Mouse (Mus musculus) Muller cell, postnatal 12 days (primary cell): ENCODE data around the gene Galnt14.

Experiments used
- DNase-seq: peaks from one replicate; pipeline ENCODE4 v3.0.0-alpha.2; 2015; ENCODE audit errors: inconsistent ontology term

Gene Galnt14

DNA sequence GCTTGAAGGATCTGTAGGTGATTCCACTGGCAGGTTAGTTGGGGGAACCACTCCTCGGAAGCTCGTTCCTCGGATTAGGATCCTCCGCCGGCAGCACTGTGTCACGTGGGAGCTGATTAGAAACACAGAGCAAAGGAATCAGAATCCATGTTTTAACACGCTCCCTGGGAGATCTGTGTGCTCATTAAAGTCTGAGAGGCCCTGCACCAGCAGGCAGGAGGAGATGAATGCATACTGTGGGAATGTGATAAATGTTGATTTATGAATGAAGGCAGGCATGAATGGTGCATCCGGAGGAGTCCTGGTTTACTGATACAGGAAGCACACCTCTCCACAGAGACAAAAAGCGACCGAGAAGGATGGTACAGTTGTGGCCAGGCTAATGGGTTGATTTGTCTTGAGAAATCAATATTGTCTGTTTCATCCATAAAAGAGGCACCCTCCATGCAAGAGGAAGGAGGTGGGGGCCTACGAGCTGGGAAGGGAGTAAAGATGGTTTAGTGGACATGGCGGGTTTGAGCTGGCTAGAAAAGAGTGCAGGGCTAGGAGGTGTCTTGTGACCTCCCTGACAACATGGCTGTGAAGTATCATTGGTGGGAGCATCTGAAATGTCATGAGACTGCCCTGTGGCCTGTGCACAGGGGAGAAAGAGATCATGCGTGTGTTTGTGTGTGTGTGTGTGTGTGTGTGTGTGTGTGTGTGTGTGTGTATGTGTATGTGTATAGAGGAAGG lies 202.3 kb downstream of the Galnt14 start:
- DNase-seq: peak; percentile 24

DNA sequence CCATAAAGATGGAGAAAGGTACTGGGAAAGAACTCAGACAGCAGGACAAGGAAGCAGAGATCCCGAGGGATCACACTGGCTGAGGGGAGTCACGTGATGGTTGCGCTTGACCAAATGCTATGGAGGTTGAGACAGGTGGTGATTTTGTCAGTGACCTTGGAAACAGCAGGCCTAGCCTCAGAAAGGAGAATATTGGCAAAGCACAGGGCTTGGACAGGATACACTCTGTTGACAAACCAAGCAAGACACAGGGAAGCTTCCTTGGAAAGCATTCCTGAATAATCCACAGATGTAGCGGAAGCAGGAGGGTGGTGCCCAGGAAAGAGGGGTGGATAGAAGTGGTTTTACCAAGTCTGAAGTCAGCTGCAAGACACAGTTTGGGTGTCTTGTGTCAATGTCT lies 206.1 kb downstream of the Galnt14 start:
- DNase-seq: no peak

DNA sequence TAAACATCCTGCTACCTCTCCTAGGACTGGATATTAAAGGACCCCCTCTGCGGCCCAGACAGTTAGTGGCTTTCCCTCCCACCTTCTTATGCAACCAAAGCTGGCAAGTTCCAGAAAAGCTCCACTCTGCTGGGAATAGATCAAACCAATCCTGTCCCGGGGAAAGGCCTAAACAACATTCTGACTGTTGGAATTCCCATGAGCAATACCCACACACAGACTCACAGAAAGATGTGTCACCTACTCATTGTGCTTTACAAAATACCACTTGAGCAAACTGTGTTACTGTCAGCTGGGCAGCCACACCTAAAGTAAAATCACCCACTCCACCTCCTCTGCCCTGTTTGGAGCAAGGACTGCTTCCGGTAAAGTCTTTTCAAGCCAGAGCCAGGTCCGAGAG lies 207.6 kb downstream of the Galnt14 start:
- DNase-seq: no peak

DNA sequence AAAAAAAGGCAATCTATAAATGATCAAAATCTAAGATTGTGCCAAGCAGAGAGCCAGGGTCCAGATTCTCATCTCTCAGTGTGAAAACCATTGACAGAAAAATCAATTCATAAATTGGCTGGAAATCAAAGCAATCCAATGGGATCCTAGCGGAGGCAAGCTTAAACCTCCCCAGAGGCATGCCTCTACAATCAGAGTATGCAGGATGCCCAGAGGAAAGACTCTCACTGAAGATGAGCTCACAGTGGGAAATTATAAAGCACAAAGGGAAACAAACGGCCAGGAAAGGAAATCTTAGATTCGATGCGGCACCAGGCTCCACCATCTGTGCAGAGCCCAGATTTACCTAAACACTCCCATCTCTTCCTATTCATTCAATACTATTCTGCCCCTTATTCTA lies 220.7 kb downstream of the Galnt14 start:
- DNase-seq: no peak

DNA sequence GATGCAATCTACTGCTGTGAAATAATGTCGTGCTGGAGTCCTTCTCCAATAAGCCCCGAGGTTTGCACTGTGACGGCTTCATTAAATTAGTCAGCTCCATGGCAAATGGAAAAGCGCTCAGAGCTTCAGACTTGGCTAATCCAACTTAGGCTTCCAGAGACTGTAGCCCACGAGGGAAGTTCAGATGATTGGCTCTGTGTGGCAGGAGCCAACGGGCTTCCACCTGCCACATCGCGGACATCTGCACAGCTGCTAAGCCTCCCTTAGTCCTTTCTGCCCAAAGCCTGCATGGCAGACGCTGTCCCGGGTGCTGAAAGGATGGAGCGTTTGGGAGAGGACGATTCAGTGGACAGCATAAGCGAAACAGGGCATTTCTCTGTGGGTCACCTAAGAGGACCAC lies 222.5 kb downstream of the Galnt14 start:
- peak; percentile 45 for DNase-seq

DNA sequence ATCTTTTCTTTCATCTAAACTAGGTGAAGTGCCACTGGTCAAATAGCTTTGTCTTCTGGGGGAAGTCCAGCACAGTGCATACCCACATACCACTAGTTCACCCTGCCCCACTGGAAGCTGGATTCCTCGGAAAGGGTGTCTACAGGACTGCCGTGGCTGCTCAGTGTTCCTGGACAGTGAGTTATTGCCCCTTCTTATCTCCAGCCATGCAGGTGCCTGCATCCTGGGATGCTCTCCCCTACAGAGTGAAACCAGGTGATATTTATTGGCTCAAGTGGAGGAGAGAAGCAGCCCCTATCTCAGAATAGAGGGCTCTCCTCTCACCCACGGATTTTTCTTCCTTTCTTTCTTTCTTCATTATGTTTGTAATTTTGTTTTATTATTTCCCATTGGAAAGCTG lies 222.9 kb downstream of the Galnt14 start:
- DNase-seq: no peak

DNA sequence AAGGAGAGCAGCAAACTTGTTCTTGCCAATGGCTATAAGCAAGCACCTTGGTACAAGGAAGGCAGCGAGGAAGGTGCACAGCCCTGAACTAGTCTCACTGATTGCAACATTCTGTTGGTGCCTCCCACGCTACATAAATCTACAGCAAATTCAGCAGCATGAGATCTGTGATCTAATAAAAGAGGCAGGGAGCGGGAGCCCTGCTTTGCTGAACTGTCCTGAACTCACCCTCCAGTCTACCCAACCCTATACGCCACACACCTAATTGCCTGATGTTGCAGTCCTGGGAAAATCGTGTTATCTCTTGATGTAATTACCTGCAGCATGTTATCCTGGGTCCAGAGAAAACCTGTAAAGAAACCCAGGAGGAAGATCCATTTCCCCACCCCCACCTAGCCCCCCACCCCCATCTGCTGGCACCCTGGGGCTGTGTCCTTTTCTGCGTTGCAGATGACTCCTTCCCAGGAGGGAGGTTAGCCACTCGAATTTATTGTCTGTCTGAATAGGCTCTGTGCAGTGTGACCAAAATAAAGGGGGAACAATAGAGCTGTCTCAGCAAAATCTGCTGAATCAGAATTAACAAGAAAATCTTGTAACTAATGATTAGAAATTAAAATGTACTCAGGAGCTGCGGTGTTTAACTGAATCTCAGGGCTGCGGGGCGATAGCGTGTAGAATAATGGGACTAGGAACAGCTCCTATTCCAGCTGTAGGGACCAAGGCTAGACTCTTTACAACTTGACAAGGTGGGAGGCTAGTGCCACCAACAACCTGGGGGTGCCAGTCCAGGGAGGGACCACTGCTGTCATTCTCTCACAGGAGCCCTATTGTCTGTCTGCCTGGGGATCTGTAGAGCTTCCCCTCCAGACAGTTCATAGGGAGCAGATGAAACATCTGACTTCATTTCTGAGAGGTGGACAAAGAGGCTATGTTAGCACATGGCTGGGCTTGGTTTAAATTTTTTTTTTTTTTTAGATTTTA lies 232.9 kb downstream of the Galnt14 start:
- DNase-seq: no peak

DNA sequence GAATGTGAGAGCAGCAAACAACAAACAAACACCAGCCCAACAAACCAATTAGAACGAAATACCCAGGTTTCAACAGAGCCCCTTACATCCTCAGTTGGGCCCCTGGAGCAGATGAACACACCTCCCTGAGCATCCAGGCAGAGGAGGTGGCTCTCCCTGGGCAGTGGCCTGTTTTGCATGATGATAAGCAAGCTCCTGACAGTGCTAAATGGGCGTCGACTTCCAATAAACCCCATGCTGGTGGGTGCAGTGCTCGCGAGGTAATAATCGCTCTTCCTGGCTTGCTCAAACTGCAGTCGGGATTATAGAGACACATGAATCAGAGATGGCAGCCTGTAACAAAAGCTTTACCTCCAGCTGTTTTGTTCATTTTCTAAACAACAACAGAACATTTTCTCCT lies 235.9 kb downstream of the Galnt14 start:
- DNase-seq: no peak

DNA sequence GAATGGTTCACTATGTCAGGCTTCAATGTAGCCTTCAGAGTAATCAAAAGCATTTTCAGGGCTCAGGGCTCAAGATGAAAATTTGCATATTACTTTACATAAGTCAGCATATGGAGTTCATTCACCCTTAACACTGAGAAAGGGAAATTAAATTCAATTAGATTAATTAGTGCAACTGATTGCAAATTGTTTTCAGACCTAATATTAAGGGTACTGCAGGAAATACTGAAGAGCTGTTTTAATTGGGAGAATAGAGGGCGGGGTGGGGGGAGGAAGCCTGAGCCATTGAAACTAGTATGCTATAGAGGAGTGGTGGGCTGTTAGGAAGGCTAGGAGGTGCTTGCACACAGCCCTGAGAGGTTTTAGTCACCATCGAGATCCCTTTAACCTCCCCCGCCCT lies 237.2 kb downstream of the Galnt14 start:
- no peak for DNase-seq

DNA sequence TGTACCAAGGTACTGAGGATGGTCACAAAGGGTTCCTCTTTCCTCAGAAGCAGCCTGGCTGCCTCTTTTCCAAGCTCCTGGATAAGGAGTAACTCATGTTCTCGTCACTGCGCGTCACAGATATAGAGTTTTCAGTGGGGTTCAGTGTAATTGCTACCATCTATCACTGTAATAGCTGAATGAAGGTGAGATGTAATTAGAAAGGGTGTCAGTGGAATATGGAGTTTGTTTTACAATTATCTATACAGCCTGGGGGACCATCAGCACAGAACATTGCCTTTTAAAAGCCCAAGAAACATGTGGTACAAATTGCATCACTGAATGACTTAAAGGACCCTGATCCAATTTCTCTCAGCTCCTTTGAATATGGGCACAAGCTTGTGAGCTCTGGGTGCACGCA lies 249.4 kb downstream of the Galnt14 start:
- DNase-seq: no peak

DNA sequence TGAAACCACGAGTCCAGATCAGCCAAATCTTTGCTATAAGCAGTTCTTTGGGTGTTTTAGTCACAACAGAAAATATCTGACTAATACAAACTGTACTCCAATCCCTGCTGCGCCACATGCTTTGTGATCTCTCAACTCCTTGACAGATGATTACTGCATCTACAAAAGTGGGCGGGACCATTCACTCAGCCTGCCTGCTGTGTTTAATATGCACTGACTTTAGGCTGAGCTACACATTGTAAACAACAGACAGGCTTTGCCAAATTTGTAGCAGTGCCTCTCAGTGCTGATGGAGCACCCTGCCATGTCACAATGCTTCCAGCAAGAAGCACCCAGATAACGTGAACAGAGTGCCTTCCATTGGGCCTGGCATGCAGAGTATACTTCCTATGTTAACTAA lies 251.5 kb downstream of the Galnt14 start:
- DNase-seq: no peak

DNA sequence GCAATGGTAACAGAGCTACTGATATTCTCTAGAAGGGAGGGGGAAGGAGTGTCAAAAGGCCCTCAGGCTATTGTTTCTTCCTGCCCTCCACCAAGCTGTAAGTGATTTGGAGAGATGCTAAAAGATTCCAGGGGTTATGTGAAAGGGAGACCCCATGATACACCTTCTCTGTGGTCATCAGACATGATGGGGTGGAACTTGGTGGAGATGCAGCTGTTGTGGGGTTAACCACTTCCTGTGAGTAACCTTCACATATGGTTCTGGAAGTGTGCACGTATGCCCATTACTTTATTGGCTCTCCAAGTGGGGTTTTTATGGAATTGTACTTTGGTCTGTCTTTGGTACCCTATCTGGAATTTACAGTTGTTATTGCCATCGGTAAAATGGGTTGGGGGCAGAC lies 253.7 kb downstream of the Galnt14 start:
- DNase-seq: no peak

DNA sequence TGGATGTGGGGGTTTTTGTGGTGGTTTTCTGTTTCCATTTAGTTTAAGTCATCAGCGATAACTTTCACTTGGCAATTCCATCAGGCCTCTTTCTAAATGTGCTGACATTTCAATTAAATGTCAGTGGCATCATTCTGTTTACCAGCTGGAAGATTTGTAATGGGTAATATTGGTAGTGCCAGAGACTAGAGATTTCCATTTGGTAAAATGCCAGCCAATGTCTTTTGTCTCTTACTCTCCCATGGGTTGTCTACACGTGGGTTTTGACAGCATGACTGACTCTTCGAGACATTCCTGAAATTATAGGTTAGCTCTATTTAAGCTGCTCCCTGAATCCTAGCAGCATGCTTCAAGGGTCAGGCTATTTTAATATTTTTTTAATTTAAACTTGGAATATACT lies 256.6 kb downstream of the Galnt14 start:
- DNase-seq: no peak

DNA sequence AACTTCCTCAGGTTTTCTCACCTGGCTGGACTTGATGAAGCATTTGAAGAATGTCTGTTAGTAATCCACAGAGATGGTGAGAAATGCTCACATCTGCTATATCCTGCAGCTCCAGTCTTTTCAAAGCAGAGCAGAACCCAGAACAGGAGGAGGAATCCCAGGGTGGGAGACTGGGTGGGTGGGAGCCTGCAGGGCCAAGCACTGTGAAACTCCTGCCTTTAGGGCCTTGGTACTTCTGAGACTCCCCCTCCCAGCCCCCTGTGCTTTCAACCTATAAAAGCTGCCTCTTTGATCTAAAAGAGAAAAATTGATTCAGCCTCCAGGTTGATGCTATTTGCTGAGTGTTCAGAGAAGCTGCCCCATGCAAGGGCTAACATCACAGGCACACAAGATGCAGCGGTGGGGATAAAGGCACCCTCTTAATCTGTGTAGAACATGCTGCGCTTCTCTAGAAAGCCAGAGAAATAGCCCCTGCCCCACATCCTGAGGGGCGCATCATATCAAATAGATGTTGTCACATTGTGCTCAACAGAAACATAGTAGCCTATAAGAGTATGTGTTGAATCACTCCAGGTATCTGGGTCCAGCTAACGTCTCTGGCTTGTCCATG lies 258.0 kb downstream of the Galnt14 start:
- no peak for DNase-seq

DNA sequence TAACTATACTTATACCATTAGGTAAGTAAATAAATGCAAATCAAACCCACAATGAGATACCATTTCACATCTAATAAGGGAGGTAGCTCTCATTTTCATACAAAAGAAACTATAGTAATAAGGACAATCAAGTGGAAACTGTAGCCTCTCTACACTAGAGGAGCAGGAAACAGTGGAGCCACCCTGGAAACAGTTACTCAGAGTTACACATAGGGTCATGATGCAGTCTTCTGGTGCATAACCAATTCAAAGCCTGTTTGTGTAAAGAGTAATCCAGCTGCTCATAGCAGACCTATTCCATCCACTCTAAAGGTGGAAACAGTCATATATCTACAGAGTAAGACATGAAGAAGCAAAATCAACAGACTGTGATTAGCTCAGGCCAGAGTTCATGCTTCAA lies 261.1 kb downstream of the Galnt14 start:
- DNase-seq: no peak
